Comparison of ENCODE assay signal across 8 mouse cellular contexts in genomic region chr2:60963616-60964015, GRCm38 (mm10). TPM values are rescaled to one million over a fixed set of nuclear protein-coding genes. Genes with fewer than 3 reads are reported as not detected.
DNase-seq lines count a peak whose midpoint lies in the region; ATAC-seq and TF ChIP-seq lines count a peak whose summit lies in the region.

No protein-coding gene starts in this region.

- peak; percentile 15 to 36 for DNase-seq in frontal cortex, postnatal 36 days (ENCODE audit: low spot score in 2 of 2)
- no peak for DNase-seq in frontal cortex, postnatal 14 days (ENCODE audit: low spot score in 2 of 2)
- no peak for DNase-seq in ES-E14 (ENCODE audit: low read depth, low spot score)
- peak; percentile 41 for DNase-seq in forebrain, postnatal 0 days
- peak; percentile 8 for DNase-seq in limb, embryonic 14.5 days (ENCODE audit: low spot score)
- peak; percentile 44 for DNase-seq in neural tube, embryonic 11.5 days (ENCODE audit: low spot score)
- DNase-seq in left cerebral cortex, adult 11 months (ENCODE audit: low spot score): no peak
- DNase-seq in urinary bladder, postnatal 14 days (ENCODE audit: low spot score): no peak

- no peaks in the 10 kb centered on the region for H3K27me3 ChIP-seq in forebrain, postnatal 0 days (ENCODE audit: insufficient read depth, low read length)
- no peaks in the 10 kb centered on the region for H3K27me3 ChIP-seq in limb, embryonic 14.5 days (ENCODE audit: control insufficient read depth, insufficient read depth, low read length)
- no peaks in the 10 kb centered on the region for H3K27me3 ChIP-seq in neural tube, embryonic 11.5 days (ENCODE audit: control insufficient read depth, insufficient read depth, low read length)

- 0 out of 2 replicates have a peak, but pooled peaks have one; percentile 14 for ATAC-seq in forebrain, postnatal 0 days
- ATAC-seq in limb, embryonic 14.5 days (ENCODE audit: low FRiP score, low read depth): no peak
- no peak for ATAC-seq in neural tube, embryonic 11.5 days (ENCODE audit: insufficient read depth, low FRiP score, low TSS enrichment)

- no peak overlapping the region for H3K9ac ChIP-seq in ES-E14 (ENCODE audit: insufficient read depth, low read depth, low read length, poor library complexity, severe bottlenecking)
- peak overlapping the region; percentile 69 for H3K9ac ChIP-seq in forebrain, postnatal 0 days
- H3K9ac ChIP-seq in limb, embryonic 14.5 days (ENCODE audit: low read depth, low read length, severe bottlenecking): peak overlapping the region; percentile 87
- H3K9ac ChIP-seq in neural tube, embryonic 11.5 days (ENCODE audit: low read length): 0 out of 2 replicates have a peak overlapping the region, but pooled peaks have one; percentile 81

- H3K27ac ChIP-seq in ES-E14 (ENCODE audit: insufficient read depth, low read depth, low read length, poor library complexity, severe bottlenecking): no peak overlapping the region
- H3K27ac ChIP-seq in forebrain, postnatal 0 days (ENCODE audit: low read depth, low read length): 0 out of 2 replicates have a peak overlapping the region, but pooled peaks have one; percentile 76
- H3K27ac ChIP-seq in limb, embryonic 14.5 days (replicated peaks; ENCODE audit: low read depth, low read length): peak overlapping the region; percentile 96
- no peak overlapping the region; the same call in 1 of the 2 replicates for H3K27ac ChIP-seq in neural tube, embryonic 11.5 days (ENCODE audit: low read depth, low read length)

- in situ Hi-C loops in ES-E14 (cut with MboI; ENCODE audit: low sequenced_read_pairs in 2 of 2, unreplicated experiment in 2 of 2): no loop called here

- 0 out of 4 replicates have a peak, but pooled peaks cover 0 to 2% of the 10 kb centered on the region in 2 experiments for H3K4me1 ChIP-seq in ES-E14 (ENCODE audit: control insufficient read depth in 2 of 2, insufficient read depth in 2 of 2, low read length in 2 of 2, poor library complexity in 1 of 2)
- H3K4me1 ChIP-seq in forebrain, postnatal 0 days (ENCODE audit: insufficient read depth): no peaks in the 10 kb centered on the region
- peaks cover 17% of the 10 kb centered on the region for H3K4me1 ChIP-seq in limb, embryonic 14.5 days (ENCODE audit: control insufficient read depth, insufficient read depth, low read length)
- no peaks in the 10 kb centered on the region for H3K4me1 ChIP-seq in neural tube, embryonic 11.5 days (ENCODE audit: control insufficient read depth, insufficient read depth, low read length)

- TF ChIP-seq POLR2A in limb, embryonic 14.5 days (IDR thresholded peaks at IDR 0.05; ENCODE audit: borderline replicate concordance, extremely low read depth, insufficient read depth, insufficient read length): no peak

- no peak for TF ChIP-seq CTCF in forebrain, postnatal 0 days (IDR thresholded peaks at IDR 0.05; ENCODE audit: low read depth)

- H3K36me3 ChIP-seq in ES-E14 (ENCODE audit: control insufficient read depth, insufficient read depth, low read length, poor library complexity, severe bottlenecking): no peaks in the 10 kb centered on the region
- H3K36me3 ChIP-seq in forebrain, postnatal 0 days (ENCODE audit: insufficient read depth): no peaks in the 10 kb centered on the region
- no peaks in the 10 kb centered on the region for H3K36me3 ChIP-seq in limb, embryonic 14.5 days (ENCODE audit: control insufficient read depth, insufficient read depth, low read length)
- H3K36me3 ChIP-seq in neural tube, embryonic 11.5 days (ENCODE audit: control insufficient read depth, insufficient read depth, low read length): no peaks in the 10 kb centered on the region

- H3K4me2 ChIP-seq in forebrain, postnatal 0 days (ENCODE audit: low read depth): peak overlapping the region; percentile 79
- peak overlapping the region; percentile 63 for H3K4me2 ChIP-seq in limb, embryonic 14.5 days (replicated peaks; ENCODE audit: low read depth, low read length, severe bottlenecking)
- H3K4me2 ChIP-seq in neural tube, embryonic 11.5 days (ENCODE audit: low read depth): peak overlapping the region; percentile 75

- no peaks in the 10 kb centered on the region for H3K9me3 ChIP-seq in ES-E14 (ENCODE audit: control insufficient read depth, insufficient read depth, low read depth, low read length)
- no peaks in the 10 kb centered on the region for H3K9me3 ChIP-seq in forebrain, postnatal 0 days (ENCODE audit: low read length)
- no peaks in the 10 kb centered on the region for H3K9me3 ChIP-seq in limb, embryonic 14.5 days (ENCODE audit: control insufficient read depth, low read length)
- H3K9me3 ChIP-seq in neural tube, embryonic 11.5 days (ENCODE audit: control insufficient read depth, low read length): no peaks in the 10 kb centered on the region

- 5% methylated on average over 5 of the region's 5 CpGs for WGBS in forebrain, postnatal 0 days
- WGBS in limb, embryonic 14.5 days: 6% methylated on average over 5 of the region's 5 CpGs
- WGBS in neural tube, embryonic 11.5 days: 21% methylated on average over 4 of the region's 5 CpGs

- peak overlapping the region; percentile 81 to 87 for H3K4me3 ChIP-seq in ES-E14 (ENCODE audit: insufficient read depth in 1 of 2, low read depth in 1 of 2, low read length in 2 of 2, poor library complexity in 1 of 2, severe bottlenecking in 1 of 2)
- peak overlapping the region; percentile 81 for H3K4me3 ChIP-seq in forebrain, postnatal 0 days (ENCODE audit: low read depth, low read length)
- H3K4me3 ChIP-seq in limb, embryonic 14.5 days (replicated peaks; ENCODE audit: low read length): peak overlapping the region; percentile 61
- peak overlapping the region; percentile 76 for H3K4me3 ChIP-seq in neural tube, embryonic 11.5 days (ENCODE audit: low read depth, low read length)

TF ChIP-seq in ES-E14, 5 proteins besides CTCF, POLR2A, EP300 and RAD21:
- no peak for TF ChIP-seq ZC3H11A (IDR thresholded peaks at IDR 0.05; ENCODE audit: borderline replicate concordance, low read depth, low read length)
- no peak for TF ChIP-seq CHD2 (IDR thresholded peaks at IDR 0.05; ENCODE audit: low read depth, low read length)
- no peak for TF ChIP-seq ZNF384 (IDR thresholded peaks at IDR 0.05; ENCODE audit: low read depth, low read length)
- TF ChIP-seq MAFK (IDR thresholded peaks at IDR 0.05; ENCODE audit: insufficient read depth, low read depth, low read length): no peak
- no peak for TF ChIP-seq HCFC1 (IDR thresholded peaks at IDR 0.05; ENCODE audit: borderline replicate concordance, insufficient read depth, low read length)

RNA-seq across cellular contexts. Expression of gene Rbms1, which starts 0.6 kb away (rescaled TPM):
- total RNA-seq in ES-E14 (2012; rRNA removed): 38.3 and 45.6 TPM in 2 replicates
- 16.2 and 18.2 TPM in 2 replicates for total RNA-seq in forebrain, postnatal 0 days (2014; rRNA removed)
- 25.5 and 38.2 TPM in 2 replicates for polyA plus RNA-seq in forebrain, postnatal 0 days (2015; fragmentation: Nextera tagmentation; extraction: Ambion mirVana)
- 84.9 and 119 TPM in 2 replicates for polyA plus RNA-seq in limb, embryonic 14.5 days (2012; rRNA removed)
- polyA plus RNA-seq in limb, embryonic 14.5 days (2014; fragmentation: Nextera tagmentation; extraction: Ambion mirVana): 118 and 131 TPM in 2 replicates
- polyA plus RNA-seq in neural tube, embryonic 11.5 days (2014; fragmentation: Nextera tagmentation; extraction: Ambion mirVana): 89.1 and 94.8 TPM in 2 replicates

Comparison
In these comparisons a context has a peak if more than half of its experiments do, and no peak if none do; other contexts are left out.
1. DNase-seq: peak in frontal cortex, postnatal 36 days (2 of 2), forebrain, postnatal 0 days (single experiment), limb, embryonic 14.5 days (single experiment) and neural tube, embryonic 11.5 days (single experiment); none in frontal cortex, postnatal 14 days (0 of 2), ES-E14 (single experiment), left cerebral cortex, adult 11 months (single experiment) and urinary bladder, postnatal 14 days (single experiment).
2. H3K27ac ChIP-seq: peak in forebrain, postnatal 0 days (single experiment) and limb, embryonic 14.5 days (single experiment); none in ES-E14 (single experiment) and neural tube, embryonic 11.5 days (single experiment).
3. Peak in every context shown above with its lines, with median percentiles within 50 percentile points of each other: H3K4me3 ChIP-seq and H3K4me2 ChIP-seq.